Mouse (Mus musculus) CD8-positive naive resting alpha-beta T cell, adult 2 months (primary cell): ENCODE data around the gene Ppp2r2c.

ENCODE experiments used
- DNase-seq, 2 experiments: peaks; one replicate each; pipeline ENCODE4 v3.0.0; 2022; ENCODE audit warnings: low read depth in 2 of 2, low spot score in 2 of 2

The Ppp2r2c gene

GRCm38 (mm10) chr5:36869578-36870236 lies 1.4 kb downstream of the Ppp2r2c start:
- DNase-seq = no peak

DNA sequence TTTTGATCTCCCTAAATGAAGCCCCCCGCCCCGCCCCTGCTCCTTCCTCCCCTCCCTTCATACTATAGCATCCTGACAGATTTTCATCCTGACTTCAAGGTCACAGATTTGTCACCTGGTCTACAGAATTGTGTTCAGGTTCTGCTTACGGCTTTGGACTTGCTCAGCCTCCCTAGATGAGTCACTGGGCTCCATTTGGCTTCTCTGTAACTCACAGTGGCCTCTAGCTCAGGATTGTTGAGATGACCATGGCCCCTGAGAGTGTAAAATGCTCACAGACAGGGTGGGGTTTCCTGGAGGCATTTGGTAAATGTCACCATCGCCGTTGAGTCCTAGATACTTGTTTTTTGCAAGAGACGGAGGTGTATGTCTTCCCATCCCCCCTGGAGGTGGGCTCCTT lies 2.6 kb downstream of the Ppp2r2c start:
- DNase-seq = no peak

DNA sequence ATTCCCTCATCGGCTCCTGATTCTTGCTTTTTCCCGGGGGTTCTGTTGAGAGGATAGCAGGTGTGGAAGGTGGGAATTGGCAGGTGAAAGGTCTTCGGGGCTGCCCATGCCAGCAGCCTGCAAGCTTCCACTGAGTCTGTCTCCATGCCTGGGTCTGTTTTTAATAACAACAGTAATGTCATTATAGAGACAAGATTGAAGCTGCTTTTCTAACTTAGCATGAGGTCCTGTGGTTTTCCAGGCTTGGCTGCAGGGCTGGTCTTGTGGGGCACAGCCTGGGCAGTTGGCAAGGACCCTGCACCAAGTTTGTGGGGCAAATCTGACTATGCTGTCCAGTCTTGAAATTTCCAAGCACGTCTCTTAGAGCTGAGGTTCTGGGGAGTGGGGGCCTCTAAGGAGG lies 7.6 kb downstream of the Ppp2r2c start:
- no peak for DNase-seq

GRCm38 (mm10) chr5:36876777-36877396 lies 8.6 kb downstream of the Ppp2r2c start:
- DNase-seq = no peak

DNA sequence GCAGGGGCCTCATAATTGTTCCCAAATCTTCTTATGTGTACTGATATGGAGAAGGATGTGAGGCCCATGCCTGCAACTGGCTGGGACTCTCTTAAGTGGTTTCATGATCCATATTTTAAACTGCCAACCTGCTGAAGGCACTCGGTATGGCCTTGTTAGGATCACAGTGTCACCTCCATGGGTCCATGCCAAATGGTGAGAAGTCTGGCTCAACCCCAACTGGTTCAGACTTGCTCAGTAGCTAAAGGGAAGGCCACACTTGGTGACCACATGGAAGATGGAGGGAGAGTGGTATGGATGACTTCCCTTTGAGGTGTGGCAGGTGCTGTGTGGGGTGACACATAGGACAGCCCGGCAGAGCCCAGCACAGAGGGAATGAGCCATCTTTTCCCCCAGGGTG lies 9.3 kb downstream of the Ppp2r2c start:
- DNase-seq = no peak

DNA sequence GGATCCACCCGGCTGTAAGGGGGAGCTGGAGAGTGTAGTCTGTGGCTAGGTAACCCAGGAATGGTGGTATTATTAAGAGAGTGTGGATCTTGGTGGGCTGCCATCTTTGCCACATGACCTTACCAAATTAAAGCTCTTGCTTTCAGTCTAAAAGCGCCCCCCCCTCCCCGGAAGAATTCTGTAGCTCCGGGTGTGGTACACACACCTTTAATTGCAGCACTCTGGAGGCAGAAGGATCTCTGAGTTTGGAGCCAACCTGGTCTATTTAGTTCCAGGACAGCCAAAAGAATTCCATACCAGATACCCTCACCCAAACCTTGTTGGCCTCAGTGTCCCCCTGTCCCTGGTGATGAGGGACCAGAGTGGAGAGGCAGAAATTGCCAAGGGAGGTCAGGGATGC lies 10.5 kb downstream of the Ppp2r2c start:
- no peak for DNase-seq

DNA sequence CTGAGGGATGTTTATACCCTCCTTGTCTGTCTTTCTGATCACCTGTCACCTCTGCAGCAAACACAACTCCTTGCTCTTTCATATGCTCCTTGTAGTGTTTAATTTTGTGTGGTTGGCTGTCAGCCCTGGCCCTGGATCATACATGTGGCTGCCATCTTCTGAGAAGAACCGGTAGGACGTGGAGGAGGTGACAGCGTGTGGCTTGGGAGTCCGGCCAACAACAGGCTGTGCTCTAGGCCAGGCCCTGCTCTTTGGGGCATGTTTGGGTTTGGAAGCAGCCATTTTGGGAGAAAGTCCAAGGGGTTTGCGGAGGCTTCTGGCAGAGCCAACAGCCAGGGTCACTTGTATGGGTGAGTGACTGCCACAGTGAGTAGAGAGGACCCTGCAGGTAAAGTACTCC lies 12.3 kb downstream of the Ppp2r2c start:
- no peak for DNase-seq

- DNase-seq = no peak
Observed at GRCm38 (mm10) chr5:36883516-36883915, 15.2 kb downstream of the Ppp2r2c start.

DNA sequence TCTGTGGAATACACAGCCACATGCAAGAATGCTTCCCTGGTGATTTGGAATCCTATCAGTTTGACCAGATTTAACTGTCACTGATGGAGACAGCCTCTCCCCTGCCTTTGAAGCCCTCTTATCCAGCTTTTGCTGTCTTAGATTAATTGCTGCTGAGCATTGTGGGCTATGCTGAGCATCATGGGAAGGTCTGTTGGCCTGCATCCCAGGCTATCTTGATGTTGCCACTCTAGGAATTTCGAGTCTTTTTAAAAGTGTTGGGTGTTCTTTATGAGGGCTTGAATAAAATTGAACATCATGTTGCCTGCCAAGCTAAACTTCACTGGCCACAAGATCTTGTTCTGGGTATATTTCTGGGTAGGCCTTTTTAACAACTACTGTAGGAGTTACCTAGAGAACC lies 16.8 kb downstream of the Ppp2r2c start:
- DNase-seq = no peak

DNA sequence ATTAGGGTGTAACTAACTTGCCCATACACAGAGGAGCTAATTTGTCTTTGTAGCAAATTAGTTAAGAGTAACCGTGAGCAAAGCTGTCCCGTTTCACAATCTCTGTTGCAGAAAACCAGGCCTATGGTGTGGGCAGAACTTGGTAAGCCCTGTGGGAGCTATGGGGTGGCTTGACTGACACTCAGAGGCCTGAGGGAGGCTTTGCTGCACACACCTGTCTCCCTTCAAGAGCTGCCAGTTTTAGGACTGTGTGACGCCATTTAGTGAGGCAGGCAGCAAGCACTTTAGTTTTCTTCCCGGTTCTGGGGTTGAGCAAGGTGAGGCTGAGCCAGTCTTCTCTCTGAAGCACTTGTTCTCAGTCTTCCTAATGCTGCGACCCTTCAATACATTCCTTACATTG lies 17.3 kb downstream of the Ppp2r2c start:
- DNase-seq = no peak

DNA sequence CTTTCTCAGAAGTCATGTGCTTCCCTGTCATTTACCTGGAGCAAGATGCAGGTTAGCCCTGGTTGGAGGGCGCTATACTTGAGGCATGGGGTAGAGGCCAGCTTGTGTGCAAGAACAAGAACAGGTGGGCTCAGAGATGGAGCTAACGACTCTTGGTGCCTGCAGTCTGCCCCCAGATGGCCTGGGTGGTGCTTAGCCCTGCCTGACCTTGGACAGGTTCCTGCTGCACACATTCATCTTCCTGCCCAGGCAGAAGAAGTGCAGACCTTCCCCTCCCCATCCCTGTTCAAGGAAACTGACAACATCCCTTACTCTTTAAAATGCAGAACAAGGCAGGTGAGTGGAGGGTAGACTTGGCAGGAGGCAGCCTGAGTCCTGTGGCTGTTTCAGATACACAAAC lies 18.0 kb downstream of the Ppp2r2c start:
- DNase-seq = no peak

DNA sequence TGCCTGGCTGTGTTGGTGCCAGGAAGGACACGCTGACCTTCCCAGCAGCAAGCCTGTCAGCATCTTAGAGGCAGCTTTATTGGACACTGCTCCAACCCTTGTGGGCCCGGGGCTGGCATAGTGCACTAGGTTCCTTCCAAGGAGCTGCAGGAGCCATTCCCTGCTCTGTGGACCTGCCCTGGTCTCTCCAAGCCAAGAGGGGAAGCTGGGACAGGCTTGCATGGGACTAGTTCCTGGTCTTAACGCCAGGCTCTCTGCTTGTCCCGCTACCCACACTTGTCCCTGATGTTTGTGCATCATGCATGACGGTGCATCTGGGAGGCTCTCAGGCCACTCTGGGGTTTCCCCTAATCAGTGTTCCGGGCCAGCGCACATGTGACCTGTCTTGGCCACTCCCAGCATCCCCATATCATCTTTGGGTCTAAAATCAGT lies 18.6 kb downstream of the Ppp2r2c start:
- DNase-seq = no peak

- no peak for DNase-seq
Observed at GRCm38 (mm10) chr5:36887299-36887988, 19.1 kb downstream of the Ppp2r2c start.

DNA sequence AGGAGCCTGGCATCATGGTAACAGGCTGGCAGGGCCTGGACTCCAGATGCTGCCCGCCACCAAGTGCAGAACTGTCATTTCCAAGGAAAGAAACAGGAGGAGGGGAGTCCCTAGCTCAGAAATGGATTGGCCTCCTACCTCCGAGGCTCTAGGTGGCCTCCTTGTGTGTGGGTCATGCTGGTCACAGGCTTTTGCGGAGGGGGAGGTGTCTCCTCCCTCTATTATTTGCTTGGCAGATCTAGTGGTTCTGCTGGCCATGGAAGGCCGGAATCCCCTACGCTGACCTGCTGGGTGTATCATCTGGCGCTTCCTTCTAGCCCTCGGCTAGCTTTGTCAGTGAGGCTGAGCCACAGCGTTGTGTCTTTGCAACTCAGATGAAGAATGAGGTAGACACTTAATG lies 20.2 kb downstream of the Ppp2r2c start:
- no peak for DNase-seq

- no peak for DNase-seq
Observed at GRCm38 (mm10) chr5:36888911-36889310, 20.6 kb downstream of the Ppp2r2c start.

DNA sequence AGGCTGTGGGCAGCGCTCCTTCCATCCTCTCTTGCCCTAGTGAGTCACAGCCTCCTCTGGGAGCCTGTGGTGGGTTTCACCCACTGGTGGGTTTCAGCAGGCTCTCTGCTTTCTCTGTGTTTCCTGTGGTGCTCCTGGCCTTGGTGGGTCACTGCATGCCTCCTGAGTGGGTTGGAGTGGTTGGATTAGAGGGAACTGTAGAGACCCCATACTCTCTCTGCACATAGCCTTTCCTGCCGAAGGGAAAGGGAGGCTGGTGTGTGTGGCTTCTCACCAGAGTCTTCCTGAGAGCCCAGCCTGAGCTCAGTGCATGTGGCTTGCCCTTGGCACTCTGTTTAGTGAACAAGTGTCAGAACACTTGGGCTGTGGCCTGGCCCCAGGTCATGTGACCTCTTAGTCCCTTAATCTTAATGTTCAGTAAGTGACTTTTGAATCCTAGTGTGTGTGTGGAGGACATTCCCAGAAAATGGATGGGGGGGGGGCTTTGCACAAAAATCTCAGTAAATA lies 21.1 kb downstream of the Ppp2r2c start:
- DNase-seq = no peak

GRCm38 (mm10) chr5:36890794-36891193 lies 22.5 kb downstream of the Ppp2r2c start:
- DNase-seq = no peak

- no peak for DNase-seq
Observed at GRCm38 (mm10) chr5:36891793-36892470, 23.6 kb downstream of the Ppp2r2c start.

DNA sequence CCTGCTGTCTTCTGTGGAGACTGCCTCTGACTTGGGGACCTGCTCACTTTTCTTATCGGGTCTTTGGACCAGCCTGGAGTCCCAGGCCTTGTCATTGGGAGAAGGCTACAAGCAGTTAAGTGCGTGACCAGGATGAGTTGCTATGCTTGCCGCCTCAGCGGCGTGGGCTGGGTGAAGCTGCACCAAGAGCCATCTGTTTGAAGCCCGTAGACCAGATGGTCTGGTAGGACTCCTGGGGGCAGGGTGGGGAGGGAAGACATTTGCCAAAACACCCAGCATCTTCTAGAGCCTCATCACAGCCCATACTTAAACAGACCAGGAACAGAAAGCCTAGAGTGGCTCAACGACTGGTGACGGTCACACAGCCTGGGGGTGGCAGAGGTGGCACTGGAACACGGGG lies 24.9 kb downstream of the Ppp2r2c start:
- DNase-seq = no peak

GRCm38 (mm10) chr5:36894070-36894469 lies 25.8 kb downstream of the Ppp2r2c start:
- DNase-seq = no peak

DNA sequence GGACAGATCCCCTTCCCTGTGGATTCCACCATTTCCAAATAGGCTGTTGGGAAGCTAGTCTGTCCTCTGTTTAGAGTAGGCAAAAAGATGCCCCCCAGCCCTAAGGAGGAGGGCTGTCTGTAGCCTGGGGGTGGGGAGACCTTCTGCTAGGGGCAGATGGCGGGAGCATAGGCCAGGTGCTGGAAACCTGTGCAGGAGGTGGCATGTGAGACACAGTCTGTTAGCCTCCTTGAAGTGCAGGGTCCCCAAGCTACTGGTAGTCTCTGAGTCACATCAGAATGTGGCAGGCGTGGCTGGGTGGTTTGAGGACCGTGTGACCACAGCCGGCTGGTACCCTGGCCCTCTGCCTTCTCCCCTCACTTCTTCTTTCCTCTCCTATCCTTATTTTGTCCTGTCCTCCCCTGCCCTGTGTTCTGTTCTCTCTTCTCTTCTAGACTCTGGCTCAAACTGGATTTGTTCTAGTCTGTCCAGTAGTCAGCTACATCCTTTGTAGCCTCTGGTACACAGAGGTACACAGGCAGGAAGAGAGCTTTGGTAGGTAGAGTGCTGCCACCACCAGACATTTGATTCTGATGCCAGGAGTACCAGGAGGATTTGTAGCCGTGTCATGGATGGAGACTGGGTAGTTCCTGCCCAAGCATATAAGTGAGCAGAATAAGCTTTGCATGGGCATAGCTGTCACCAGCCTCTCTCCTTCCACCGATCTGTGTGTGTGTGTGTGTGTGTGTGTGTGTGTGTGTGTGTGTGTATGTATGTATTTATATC lies 26.5 kb downstream of the Ppp2r2c start:
- DNase-seq = no peak
